Comparison of ENCODE assay signal across 11 mouse cellular contexts in the genomic region with DNA sequence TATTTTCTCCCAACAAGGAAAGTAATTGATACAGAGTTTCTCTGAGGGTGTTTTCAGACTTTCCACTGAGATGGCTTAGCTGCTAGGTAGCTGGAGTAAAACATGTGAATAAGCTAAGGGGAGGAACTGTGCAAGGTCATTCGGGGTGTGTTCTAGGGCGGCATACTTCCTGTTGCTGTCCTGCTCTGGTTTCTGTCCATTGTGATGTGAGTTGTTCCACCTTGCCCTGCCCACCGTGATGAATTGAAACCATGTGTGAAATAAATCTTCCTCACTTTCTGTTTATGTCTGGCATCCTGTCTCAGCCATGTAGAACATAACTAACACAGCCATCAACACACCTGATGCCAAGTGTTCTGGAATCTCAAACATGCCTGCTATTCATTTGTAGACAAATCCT.
DNase-seq lines count a peak whose midpoint lies in the region; ATAC-seq lines count a peak whose summit lies in the region.
"Had no signal": no experiment of that assay in that cellular context is flagged by ENCODE, and none has a peak within 500 bp of the region (broad histone marks: within the 10 kb centered on the region; RNA-seq: fewer than 3 reads in every experiment).

No protein-coding gene starts in this region.

- no peak overlapping the region for H3K4me3 ChIP-seq in hindbrain, embryonic 13.5 days

- H3K4me1 ChIP-seq in hindbrain, embryonic 13.5 days (replicated peaks): peaks cover 4% of the 10 kb centered on the region; the same call in 1 of the 2 replicates

- no peak overlapping the region for H3K27ac ChIP-seq in hindbrain, embryonic 13.5 days

- no peaks in the 10 kb centered on the region for H3K27me3 ChIP-seq in hindbrain, embryonic 13.5 days

- 76% methylated on average over 3 of the region's 3 CpGs for WGBS in hindbrain, embryonic 13.5 days

- no peak for ATAC-seq in hindbrain, embryonic 13.5 days (ENCODE audit: low FRiP score)
- ATAC-seq: intestine, embryonic 16.5 days; liver, postnatal 0 days had no signal

- H3K9me3 ChIP-seq in hindbrain, embryonic 13.5 days: no peaks in the 10 kb centered on the region

- H3K4me2 ChIP-seq in hindbrain, embryonic 13.5 days: no peak overlapping the region

- no peak overlapping the region for H3K9ac ChIP-seq in hindbrain, embryonic 13.5 days
- H3K9ac ChIP-seq: liver, postnatal 0 days had no signal

- DNase-seq in kidney, adult 11 months: peak; percentile 14
- no peak for DNase-seq in kidney, adult 18-20 months
- peak; percentile 54 for DNase-seq in R1 (ENCODE audit: low read depth, low spot score)
- peak; percentile 24 for DNase-seq in embryo, embryonic 9.5 days (ENCODE audit: extremely low spot score)
- DNase-seq in lung, postnatal 4 days: peak; percentile 8 to 36
- DNase-seq in adrenal gland, postnatal 4 days (ENCODE audit: low spot score in 2 of 2): no peak
- DNase-seq: cerebellum, postnatal 25 days; liver, postnatal 0 days; thymus, postnatal 36 days had no signal

- no peaks in the 10 kb centered on the region for H3K36me3 ChIP-seq in hindbrain, embryonic 13.5 days

Comparison
In these comparisons a context has a peak if more than half of its experiments do, and no peak if none do; other contexts are left out.
1. DNase-seq: peak in kidney, adult 11 months (single experiment), R1 (single experiment), embryo, embryonic 9.5 days (single experiment) and lung, postnatal 4 days (2 of 2); none in kidney, adult 18-20 months (single experiment) and adrenal gland, postnatal 4 days (0 of 2).